ENCODE assay signal across 8 mouse cellular contexts in genomic region chr1:162477246-162478209, GRCm38 (mm10). TPM values are rescaled to one million over a fixed set of nuclear protein-coding genes. Genes with fewer than 3 reads are reported as not detected.
DNase-seq lines count a peak whose midpoint lies in the region; ATAC-seq and TF ChIP-seq lines count a peak whose summit lies in the region.

Gene Dnm3, minus strand, starts transcription at chr1:162478034.

- H3K27me3 ChIP-seq in forebrain, embryonic 16.5 days (replicated peaks; ENCODE audit: control insufficient read depth, insufficient read depth, low read length), result 0 out of 2 replicates have a peak, but pooled peaks cover 2% of the 10 kb centered on the region
- peaks cover 11% of the 10 kb centered on the region; the same call in 1 of the 2 replicates for H3K27me3 ChIP-seq in liver, postnatal 0 days (ENCODE audit: insufficient read depth, low read length)
- H3K27me3 ChIP-seq in neural tube, embryonic 15.5 days (replicated peaks), result no peaks in the 10 kb centered on the region
- H3K27me3 ChIP-seq in thymus, adult 2 months (ENCODE audit: control insufficient read depth, insufficient read depth, low read length), result peaks cover 3% of the 10 kb centered on the region

- H3K27ac ChIP-seq in forebrain, embryonic 16.5 days (ENCODE audit: low read length), result peak within 1 kb of the TSS; percentile 47; the same call in 1 of the 2 replicates
- H3K27ac ChIP-seq in liver, postnatal 0 days (ENCODE audit: low read depth), result no peak within 1 kb of the TSS
- H3K27ac ChIP-seq in neural tube, embryonic 15.5 days (replicated peaks), result peak within 1 kb of the TSS; percentile 83
- H3K27ac ChIP-seq in thymus, adult 2 months (ENCODE audit: control insufficient read depth, insufficient read depth, low read length), result no peak within 1 kb of the TSS

- peak within 1 kb of the TSS; percentile 92 for H3K9ac ChIP-seq in forebrain, embryonic 16.5 days (replicated peaks; ENCODE audit: low read depth, low read length)
- peak within 1 kb of the TSS; percentile 52 for H3K9ac ChIP-seq in liver, postnatal 0 days (replicated peaks)
- peak within 1 kb of the TSS; percentile 74 for H3K9ac ChIP-seq in neural tube, embryonic 15.5 days (replicated peaks)

- peak within 1 kb of the TSS; percentile 93 for H3K4me3 ChIP-seq in forebrain, embryonic 16.5 days (replicated peaks; ENCODE audit: low read length)
- H3K4me3 ChIP-seq in liver, postnatal 0 days (ENCODE audit: low read depth, low read length), result peak within 1 kb of the TSS; percentile 53
- peak within 1 kb of the TSS; percentile 66 for H3K4me3 ChIP-seq in neural tube, embryonic 15.5 days (replicated peaks)
- peak within 1 kb of the TSS; percentile 23 for H3K4me3 ChIP-seq in thymus, adult 2 months (ENCODE audit: control insufficient read depth, insufficient read depth, low read length)

- ATAC-seq in forebrain, embryonic 16.5 days, result peak; percentile 98
- peak; percentile 99 for ATAC-seq in liver, postnatal 0 days
- peak; percentile 97 for ATAC-seq in neural tube, embryonic 15.5 days (ENCODE audit: low FRiP score)

- DNase-seq in ES-CJ7 (ENCODE audit: low read depth, low spot score), result peak; percentile 96
- DNase-seq in cerebellum, adult 18-20 months, result peak; percentile 96
- DNase-seq in heart, postnatal 25 days (ENCODE audit: low spot score), result peak; percentile 78
- peak; percentile 95 for DNase-seq in layer of hippocampus, adult 11-12 months (ENCODE audit: low spot score)
- DNase-seq in liver, postnatal 0 days, result peak; percentile 87
- DNase-seq in thymus, adult 2 months, result peak; percentile 30

- intact Hi-C loops in heart, postnatal 25 days (cut with DNase I), result loop anchor here (5.0 kb wide), 2 partner anchors 90 to 105 kb away; no protein-coding TSS in a partner anchor

- peak; percentile 40 for TF ChIP-seq CTCF in liver, postnatal 0 days (IDR thresholded peaks at IDR 0.05; ENCODE audit: low read depth)
- TF ChIP-seq CTCF in thymus, adult 2 months (IDR thresholded peaks at IDR 0.05; ENCODE audit: borderline replicate concordance, control insufficient read depth, extremely low read depth, insufficient read depth, low read length, poor library complexity), result no peak

- under 1% methylated on average over 55 of the region's 56 CpGs for WGBS in forebrain, embryonic 16.5 days
- 2% methylated on average over 55 of the region's 56 CpGs for WGBS in liver, postnatal 0 days (ENCODE audit: insufficient replicate concordance)
- 0% methylated on average over 51 of the region's 56 CpGs for WGBS in neural tube, embryonic 15.5 days
- WGBS in thymus, adult 2 months, result 4% methylated on average over 56 of the region's 56 CpGs

- no peak for TF ChIP-seq EP300 in liver, postnatal 0 days (IDR thresholded peaks at IDR 0.05; ENCODE audit: low read depth)

- H3K36me3 ChIP-seq in forebrain, embryonic 16.5 days (ENCODE audit: control insufficient read depth, insufficient read depth), result no peaks in the 10 kb centered on the region
- H3K36me3 ChIP-seq in liver, postnatal 0 days (replicated peaks; ENCODE audit: insufficient read depth, low read length), result no peaks in the 10 kb centered on the region
- H3K36me3 ChIP-seq in neural tube, embryonic 15.5 days, result no peaks in the 10 kb centered on the region
- no peaks in the 10 kb centered on the region for H3K36me3 ChIP-seq in thymus, adult 2 months (ENCODE audit: control insufficient read depth, insufficient read depth, low read length)

- H3K4me2 ChIP-seq in forebrain, embryonic 16.5 days (ENCODE audit: low read length), result peak within 1 kb of the TSS; percentile 82
- H3K4me2 ChIP-seq in liver, postnatal 0 days (ENCODE audit: low read depth, low read length), result peak within 1 kb of the TSS; percentile 71
- peak within 1 kb of the TSS; percentile 66 for H3K4me2 ChIP-seq in neural tube, embryonic 15.5 days

- H3K4me1 ChIP-seq in forebrain, embryonic 16.5 days (replicated peaks; ENCODE audit: control insufficient read depth, insufficient read depth, low read length), result peaks cover 9% of the 10 kb centered on the region
- H3K4me1 ChIP-seq in liver, postnatal 0 days (ENCODE audit: insufficient read depth), result 0 out of 2 replicates have a peak, but pooled peaks cover 6% of the 10 kb centered on the region
- peaks cover 15% of the 10 kb centered on the region for H3K4me1 ChIP-seq in neural tube, embryonic 15.5 days
- H3K4me1 ChIP-seq in thymus, adult 2 months (replicated peaks; ENCODE audit: control insufficient read depth, insufficient read depth, low read length), result no peaks in the 10 kb centered on the region; the same call in 1 of the 2 replicates

- no peak for TF ChIP-seq POLR2A in thymus, adult 2 months (IDR thresholded peaks at IDR 0.05; ENCODE audit: control insufficient read depth, extremely low read depth, insufficient read depth, low read length, poor library complexity)

- no peaks in the 10 kb centered on the region for H3K9me3 ChIP-seq in forebrain, embryonic 16.5 days (ENCODE audit: control insufficient read depth, low read length)
- H3K9me3 ChIP-seq in liver, postnatal 0 days (ENCODE audit: low read length), result no peaks in the 10 kb centered on the region
- H3K9me3 ChIP-seq in neural tube, embryonic 15.5 days (replicated peaks), result no peaks in the 10 kb centered on the region

RNA-seq across cellular contexts. Expression of gene Dnm3, which starts in this region (rescaled TPM):
- polyA plus RNA-seq in forebrain, embryonic 16.5 days (2015; fragmentation: Nextera tagmentation; extraction: Ambion mirVana), result 32.3 and 41.8 TPM in 2 replicates
- 1 to 10 TPM; 4.7 to 7.4 TPM for total RNA-seq in heart, postnatal 25 days (2021)
- 0.12 and 0.14 TPM in 2 replicates for polyA plus RNA-seq in liver, postnatal 0 days (2015; fragmentation: Nextera tagmentation; extraction: Ambion mirVana)
- polyA plus RNA-seq in neural tube, embryonic 15.5 days (2015; fragmentation: Nextera tagmentation; extraction: Ambion mirVana), result 53.3 and 60.8 TPM in 2 replicates
- 1.1 TPM in 2 replicates for polyA plus RNA-seq in thymus, adult 2 months (2012; rRNA removed)

Comparison
In these comparisons a context has a peak if more than half of its experiments do, and no peak if none do; other contexts are left out.
1. RNA of gene Dnm3 (polyA plus RNA-seq): 53.3 to 60.8 TPM in neural tube, embryonic 15.5 days and 32.3 to 41.8 TPM in forebrain, embryonic 16.5 days; 1.1 TPM in thymus, adult 2 months and 0.12 to 0.14 TPM in liver, postnatal 0 days; every median in the first group is over 10 times any median in the second.
2. Peak in DNase-seq, ATAC-seq, H3K4me3 ChIP-seq, H3K9ac ChIP-seq and H3K4me2 ChIP-seq in liver, postnatal 0 days; RNA of the gene not detected or under 1 TPM.
3. DNase-seq: peak in every context shown above with its lines; median percentile 96 in ES-CJ7; 96 in cerebellum, adult 18-20 months; 95 in layer of hippocampus, adult 11-12 months; 87 in liver, postnatal 0 days; 78 in heart, postnatal 25 days; 30 in thymus, adult 2 months.
4. H3K27ac ChIP-seq: peak in forebrain, embryonic 16.5 days (single experiment) and neural tube, embryonic 15.5 days (single experiment); none in liver, postnatal 0 days (single experiment) and thymus, adult 2 months (single experiment).
5. H3K4me3 ChIP-seq: peak in every context shown above with its lines; median percentile 93 in forebrain, embryonic 16.5 days; 66 in neural tube, embryonic 15.5 days; 53 in liver, postnatal 0 days; 23 in thymus, adult 2 months.
6. Peak in every context shown above with its lines, with median percentiles within 50 percentile points of each other: ATAC-seq, H3K4me2 ChIP-seq and H3K9ac ChIP-seq.